Mouse (Mus musculus) urinary bladder, postnatal 14 days (tissue): Measurements from ENCODE around the gene Was.
"Not testable (repeated sequence)": the region's sequence is repeated elsewhere in the genome, so short reads cannot be mapped to it uniquely, and the experiment has no call there.

Source experiments
- DNase-seq: peaks from one replicate; pipeline ENCODE4 v3.0.0; 2021; ENCODE audit warnings: low spot score

Was gene

GRCm38 (mm10) chrX:8073881-8074429 is 16.3 kb downstream of the Was start:
- peak; percentile 4 for DNase-seq

DNA sequence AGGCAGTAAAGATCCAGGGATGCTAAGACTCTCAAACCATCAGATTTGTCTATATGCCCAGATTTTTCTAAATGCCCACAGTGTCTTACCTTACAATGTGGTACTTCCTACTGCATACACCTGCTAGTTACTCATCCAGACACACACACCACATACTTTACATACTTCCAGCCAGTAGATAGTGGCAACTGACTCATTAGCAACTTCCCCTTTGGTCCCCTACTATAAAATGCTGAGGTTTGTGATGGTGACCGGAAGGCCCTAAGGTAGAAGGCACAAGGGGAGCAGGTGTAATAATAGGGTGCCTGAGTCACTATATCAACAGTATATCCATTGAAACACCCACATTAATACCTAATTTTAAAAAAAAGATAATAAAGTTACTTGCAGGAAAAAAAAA is 21.1 kb downstream of the Was start:
- DNase-seq: no peak

- not testable (repeated sequence) for DNase-seq
Observed at GRCm38 (mm10) chrX:8051044-8051781, 39.1 kb downstream of the Was start.

DNA sequence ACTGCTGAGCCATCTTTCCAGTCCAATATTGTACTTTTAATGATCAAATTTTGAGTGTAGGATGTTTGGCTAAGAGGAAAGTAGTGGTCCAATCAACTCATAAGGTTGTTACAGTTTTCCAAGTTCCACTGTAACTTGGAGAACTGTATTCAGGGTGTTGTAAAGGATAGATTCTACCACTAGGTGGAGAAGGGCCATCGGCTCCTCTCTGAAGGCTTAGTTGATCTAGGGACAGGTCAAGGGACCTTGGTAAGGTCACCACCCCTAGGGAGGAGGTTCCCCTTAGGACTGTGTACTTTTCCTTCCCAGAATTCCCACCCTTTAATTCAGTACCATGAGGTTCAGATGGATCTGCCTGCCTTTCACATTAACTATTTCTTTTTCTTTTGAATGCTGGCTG is 57.3 kb downstream of the Was start:
- no peak for DNase-seq
